Mouse (Mus musculus): Measurements from ENCODE around the gene Ggt7.
A peak's percentile ranks its signal among the peaks of the same experiment; 100 is the strongest.
"Not testable (repeated sequence)": the region's sequence is repeated elsewhere in the genome, so short reads cannot be mapped to it uniquely, and the experiment has no call there.

The Ggt7 gene

DNA sequence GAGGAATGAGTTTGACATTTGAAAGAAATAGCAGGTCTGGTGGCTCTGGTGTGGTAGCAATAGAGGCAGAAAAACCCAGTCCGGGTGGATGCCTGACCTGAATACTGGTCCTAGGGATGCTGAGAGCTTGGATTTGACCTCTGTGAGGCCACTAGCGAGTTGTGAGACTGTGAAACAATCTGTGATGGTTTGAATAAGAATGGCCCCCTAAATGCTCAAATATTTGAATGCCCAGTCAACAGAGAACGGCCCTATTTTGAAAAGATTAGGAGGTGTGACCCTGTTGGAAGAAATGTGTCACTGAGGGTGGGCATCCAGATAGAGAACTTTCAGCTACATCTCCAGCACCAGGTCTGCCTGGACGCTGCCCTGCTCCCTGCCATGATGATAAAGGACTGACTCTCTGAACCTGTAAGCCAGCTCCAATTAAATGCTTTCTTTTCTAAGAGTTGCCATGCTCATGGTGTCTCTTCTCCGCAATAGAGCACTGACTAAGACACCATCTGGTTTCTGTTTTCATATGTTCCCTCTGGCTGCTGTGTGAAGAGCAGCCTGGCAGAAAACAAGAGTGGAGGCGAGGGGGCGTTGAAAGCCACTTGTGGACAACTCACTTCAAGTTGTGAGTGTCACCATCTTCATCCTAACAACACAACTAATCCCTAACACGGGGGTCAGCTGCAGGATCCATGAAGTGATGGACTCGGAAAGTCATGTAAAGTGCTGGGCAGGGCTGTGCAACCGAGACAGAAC, 10.1 kb downstream of the Ggt7 start:
- DNase-seq = no peak

DNA sequence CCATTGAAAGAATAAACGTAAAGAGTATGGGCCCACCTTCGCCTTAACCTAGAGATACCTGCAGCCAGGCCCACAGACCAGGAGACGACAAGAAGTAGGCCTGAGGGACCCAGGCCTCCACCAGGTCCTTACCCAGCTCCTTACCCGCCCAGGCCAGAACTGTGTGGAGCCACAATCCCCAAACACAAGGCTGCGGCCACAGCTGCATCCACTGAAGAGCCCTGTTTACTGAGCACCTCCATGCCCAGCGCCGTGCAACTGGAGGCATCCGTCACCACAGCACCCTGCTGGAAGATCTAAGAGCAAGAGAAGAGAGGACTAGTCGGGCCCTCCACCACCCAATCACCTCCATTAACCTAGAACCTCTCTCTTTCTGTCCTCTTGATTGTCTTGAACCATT, 12.2 kb downstream of the Ggt7 start:
- no peak for DNase-seq

DNA sequence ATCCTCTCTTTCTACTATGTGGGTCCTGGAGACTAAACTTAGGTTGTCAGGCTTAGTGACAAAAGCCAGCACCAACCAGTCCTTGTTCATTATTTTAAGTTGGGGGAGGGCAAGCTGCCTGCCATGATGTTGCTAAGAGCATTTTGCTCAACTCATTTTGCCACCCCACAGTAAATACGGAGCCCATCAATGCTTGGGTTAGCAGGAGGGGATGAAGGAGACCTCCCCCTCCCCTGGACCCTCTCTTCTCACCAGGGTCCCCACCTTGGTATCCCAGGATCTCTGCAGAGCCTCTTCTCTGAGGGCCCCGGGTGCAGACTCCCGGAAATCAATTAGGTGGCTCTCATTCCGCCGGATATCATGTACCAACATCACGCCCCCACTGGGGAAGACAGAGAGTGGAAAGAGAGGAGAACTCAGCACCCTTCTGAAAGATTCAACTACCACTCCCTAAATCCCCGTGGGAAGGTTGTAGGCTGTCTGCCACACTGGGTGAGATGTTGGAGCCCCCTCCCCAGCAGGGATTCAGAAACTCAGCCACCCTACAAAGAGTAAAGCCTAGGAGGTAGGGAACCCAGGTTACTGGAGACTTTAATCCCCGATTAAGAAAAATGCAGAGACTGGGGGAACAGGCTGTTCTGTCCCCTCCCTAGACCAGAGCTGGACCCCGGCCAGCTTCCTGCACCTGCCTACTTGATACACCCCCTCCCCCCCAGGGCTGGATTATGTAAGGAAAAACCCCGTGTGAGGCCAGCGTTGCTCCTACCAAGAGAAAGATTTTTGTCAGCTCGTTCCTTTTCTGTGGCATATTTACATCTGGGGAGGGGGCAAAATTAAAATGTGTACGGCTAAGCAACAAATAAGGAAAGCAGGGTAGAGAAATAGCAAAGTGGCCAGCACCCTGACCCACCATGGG, 13.3 kb downstream of the Ggt7 start:
- DNase-seq = no peak

DNA sequence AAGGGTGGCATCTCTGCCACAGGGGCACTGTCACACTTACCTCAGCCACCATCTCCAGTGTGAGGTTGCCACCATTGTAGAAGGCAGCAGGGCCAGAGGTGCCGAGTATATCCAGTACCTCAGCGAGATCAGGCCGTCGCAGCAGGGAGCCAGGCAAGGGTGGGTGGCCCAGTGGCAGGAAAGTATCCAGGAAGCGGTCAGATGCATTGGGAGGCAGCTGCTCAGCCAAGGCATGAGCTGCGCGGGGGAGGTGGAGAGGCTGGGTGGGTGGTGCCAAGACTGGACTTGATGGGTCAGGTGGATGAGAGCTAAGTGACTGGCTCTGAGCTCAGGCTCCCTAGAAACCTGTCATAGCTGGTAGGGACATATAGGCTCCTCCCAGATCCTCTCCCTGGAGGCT, 15.4 kb downstream of the Ggt7 start:
- no peak for DNase-seq

DNA sequence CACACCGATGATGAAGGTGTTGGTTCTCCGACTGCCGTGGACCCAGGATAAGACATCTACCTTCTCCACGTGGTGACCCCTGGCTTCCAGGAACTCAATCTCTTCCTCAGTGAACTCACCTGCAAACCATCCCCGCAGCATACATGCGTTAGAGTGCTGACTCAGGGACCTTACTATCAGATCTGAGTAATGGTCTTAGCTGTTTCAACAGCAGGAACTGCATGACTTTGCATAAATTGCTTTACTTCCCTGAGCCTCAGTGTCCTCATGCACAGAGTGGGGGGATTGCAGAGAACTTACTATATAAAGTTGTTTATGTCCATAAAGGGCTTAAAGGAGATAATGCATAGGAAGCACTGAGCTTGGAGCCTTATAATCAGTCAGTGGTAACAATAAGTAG, 27.0 kb downstream of the Ggt7 start:
- no peak for DNase-seq

DNA sequence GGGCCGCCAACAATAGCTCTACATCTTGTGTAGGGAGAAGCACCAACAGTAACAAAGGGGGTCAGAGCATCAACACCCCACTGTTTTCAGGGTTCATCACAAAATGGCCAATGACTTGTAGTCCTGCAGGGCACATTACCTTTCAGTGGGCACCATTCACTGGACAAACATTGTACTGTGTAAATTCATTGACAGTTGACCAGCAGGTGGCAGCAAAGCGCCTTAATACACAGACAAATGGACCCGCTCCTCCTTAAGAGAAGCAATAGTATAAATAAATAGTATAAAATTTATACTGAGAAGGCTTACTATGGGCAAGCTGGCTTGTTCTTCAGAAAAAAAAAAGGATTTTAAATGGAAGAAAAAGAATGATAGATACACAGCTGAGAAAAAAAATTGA, 36.0 kb downstream of the Ggt7 start:
- DNase-seq = peak; percentile 81

DNA sequence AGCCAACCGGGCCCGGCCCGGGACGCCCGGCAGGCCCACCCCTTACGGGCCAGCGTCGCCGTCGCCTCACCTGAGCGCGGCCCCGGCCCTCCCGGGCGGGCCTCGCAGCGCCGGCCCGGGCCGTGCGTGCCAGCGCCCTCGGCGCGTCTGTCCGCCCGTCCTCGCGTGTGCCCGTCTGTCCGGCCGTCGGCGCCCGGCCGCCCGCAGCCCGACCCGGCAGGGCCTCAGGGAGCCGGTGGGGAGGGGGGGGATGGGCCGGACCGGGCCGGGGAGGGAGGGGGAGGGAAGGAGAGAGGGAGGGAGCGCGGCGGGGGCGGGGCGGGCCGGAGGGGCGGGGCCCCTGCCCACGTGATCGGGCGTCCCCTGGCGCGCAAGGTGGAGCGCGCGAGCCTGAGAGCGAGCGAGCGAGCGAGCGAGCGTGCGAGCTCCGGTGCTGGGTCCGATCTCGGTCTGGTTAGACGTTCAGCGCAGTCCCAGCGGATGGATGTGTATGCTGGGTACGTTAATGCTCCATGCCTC, 44.4 kb downstream of the Ggt7 start, which contains the start of gene Ncoa6:
Gene Ncoa6, minus strand, starts transcription at position 325 of the 519 bp plus-strand sequence.
- peak; percentile 90 for DNase-seq

DNA sequence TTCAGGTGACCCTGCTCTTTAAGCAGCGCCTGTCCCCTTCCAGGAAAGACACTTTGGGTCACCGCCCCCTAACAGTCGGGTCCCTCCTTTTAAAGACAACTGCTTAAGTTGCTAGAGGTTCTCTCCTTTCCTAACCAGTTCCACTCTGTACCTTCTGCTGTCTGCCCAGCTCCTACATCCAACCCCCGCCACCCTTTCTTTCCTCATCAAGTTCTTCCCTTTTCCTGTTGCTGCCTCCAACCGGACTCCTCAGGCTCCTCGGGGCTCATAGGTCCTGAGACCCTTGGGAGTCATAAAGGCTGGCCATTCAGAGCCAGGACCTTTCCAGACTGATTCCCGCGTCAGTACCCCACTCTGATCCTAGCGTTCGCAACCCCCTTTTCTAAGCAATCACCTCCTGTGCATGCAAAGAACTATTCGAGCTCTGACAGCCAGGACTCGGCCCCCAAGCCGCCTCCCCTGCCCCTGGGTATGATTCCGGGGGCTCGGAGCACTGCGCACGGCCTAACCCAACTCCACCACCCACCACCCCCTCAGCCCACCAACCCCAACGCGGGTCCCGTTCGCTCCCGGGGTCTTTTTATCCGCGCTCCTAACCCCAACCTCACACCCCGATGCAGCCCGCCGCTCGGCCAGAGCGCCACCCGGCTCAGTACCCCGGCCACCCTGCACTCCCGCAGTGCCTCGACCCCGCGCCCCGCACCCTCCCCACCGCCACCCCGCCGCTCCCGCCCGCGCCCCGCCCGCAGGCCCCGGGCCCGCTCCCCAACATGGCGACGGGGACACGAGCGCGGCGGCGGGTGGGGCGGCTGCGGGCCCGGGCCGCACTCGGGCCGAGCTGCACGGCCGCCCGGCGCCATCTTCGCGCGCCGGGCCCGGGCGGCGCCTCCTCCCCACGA, 45.1 kb downstream of the Ggt7 start:
- DNase-seq = peak; percentile 58

DNA sequence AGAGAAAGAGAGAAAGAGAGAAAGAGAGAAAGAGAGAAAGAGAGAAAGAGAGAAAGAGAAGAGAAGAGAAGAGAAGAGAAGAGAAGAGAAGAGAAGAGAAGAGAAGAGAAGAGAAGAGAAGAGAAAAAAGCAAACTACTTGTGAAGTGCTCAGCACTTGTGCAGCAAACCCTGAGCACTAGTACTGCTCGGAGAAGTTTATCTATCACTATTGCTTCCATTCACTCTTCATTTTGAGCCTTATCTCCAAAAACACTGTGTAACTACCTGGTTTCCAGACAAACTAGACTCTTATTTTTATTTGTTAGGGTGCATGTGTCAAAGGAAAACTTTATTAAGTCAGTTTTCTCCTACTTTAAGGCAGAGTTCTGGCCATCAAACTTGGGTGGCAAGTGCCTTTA, 51.2 kb downstream of the Ggt7 start:
- DNase-seq = no peak

DNA sequence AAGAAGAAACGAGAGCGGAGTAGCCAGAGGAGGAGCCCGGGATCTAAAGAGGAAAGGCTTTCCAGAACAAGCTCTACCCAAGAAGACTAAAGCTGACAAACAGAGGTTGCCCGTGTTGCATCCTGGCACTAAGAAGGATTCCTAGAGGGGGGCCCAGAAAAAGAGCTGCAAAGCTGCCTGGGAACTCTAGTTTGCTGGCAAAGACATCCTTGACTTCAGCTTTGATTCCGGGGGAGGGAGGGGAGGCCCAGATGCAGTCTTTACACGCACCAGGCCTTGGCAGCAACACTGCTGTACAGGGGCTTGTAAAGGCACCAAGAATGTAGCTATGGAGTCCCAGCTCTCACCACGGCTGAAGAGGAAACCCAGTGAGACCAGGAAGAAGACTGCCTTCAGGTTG, 64.4 kb downstream of the Ggt7 start:
- DNase-seq = no peak

DNA sequence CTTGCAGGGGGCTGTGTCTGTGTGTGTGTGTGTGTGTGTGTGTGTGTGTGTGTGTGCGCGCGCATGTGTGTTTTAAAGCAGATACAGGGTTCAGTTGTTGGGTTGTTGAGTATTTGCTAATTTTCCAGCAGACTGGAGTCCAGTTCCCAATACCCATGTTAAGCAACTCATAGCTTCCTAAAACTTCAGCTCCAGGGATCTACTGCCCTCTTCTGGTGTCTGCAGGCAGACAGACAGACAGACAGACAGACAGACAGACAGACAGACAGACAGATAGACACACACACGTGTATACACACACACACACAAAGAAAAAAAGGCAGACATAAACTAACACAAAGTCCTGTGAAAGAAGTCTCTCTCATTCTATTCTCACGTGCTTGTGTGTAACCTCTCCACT, 66.8 kb downstream of the Ggt7 start:
- no peak for DNase-seq

DNA sequence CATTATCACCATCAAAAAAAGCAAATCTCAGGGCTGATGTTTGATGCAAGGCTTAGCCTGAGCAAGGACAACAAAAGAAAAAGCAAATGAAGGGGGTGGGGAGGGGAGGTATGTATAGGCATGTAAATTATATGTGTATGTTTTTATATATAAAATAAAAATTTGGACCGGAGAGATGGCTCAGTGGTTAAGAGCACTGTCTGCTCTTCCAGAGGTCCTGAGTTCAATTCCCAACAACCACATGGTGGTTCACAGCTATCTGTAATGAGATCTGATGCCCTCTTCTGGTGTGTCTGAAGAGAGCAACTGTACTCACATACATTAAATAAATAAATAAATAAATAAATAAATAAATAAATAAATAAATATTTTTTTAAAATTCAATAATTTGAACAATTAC, 70.1 kb downstream of the Ggt7 start:
- DNase-seq = not testable (repeated sequence)

DNA sequence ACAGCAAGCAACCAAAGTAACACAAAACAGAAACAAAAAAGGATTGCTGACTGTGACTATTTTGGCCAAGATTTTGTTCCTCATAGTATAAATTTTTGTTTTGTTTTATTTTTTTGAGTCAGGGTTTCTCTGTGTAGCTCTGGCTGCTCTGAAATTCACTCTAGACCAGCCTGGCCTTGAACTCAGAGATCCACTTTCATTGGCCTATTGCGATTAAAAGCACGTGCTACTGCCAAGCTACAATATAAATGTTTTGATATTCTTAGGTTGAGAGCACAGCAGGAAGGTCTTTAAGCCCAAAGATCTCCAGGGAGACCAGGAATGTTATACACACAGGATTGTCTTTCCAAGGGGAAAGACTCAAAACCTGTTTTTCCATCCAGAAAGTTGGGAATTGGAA, 74.6 kb downstream of the Ggt7 start:
- DNase-seq = no peak

DNA sequence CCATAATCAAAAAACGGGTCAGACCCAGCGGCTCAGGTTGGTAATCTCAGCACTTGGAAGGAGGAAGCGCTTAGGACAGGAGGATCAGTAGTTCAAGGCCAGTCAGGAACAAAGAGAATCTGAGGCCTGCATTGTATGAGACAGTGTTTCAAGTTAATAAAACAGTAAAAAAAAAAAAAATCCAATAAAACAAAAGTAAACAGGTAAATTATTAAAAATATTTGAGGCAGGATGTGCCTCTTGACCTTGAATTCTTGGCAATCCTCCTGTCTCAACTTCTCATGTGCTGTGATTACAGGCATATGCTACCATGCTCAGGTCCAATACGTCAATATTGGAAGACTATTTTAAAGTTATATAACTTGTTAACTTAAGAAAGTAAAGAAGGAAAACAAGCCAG, 75.1 kb downstream of the Ggt7 start:
- no peak for DNase-seq
